Mouse (Mus musculus) E14TG2a.4 (cell line): ENCODE results near the gene Csf1.

Source experiments
- CTCF ChIP-seq: conservative IDR thresholded peaks from 2 replicates; pipeline ENCODE4 v1.5.1; 2014; ENCODE audit warnings: low read length
- NANOG ChIP-seq: IDR thresholded peaks from 2 replicates; pipeline ENCODE4 v1.6.1; 2014; ENCODE audit warnings: borderline replicate concordance, low read length, mixed read lengths
- POU5F1 ChIP-seq: IDR thresholded peaks from 2 replicates; pipeline ENCODE4 v1.6.1; 2014; ENCODE audit warnings: low read length, borderline replicate concordance

GRCm38 (mm10) chr3:107730236-107730635, 30.0 kb downstream of the Csf1 start:
- no peak for TF ChIP-seq CTCF
- TF ChIP-seq POU5F1 = no peak
- no peak for TF ChIP-seq NANOG
